Mouse (Mus musculus): ENCODE results near the gene Aif1l. TPM values are rescaled to one million over a fixed set of nuclear protein-coding genes. Genes with fewer than 3 reads are reported as not detected.
A peak's percentile ranks its signal among the peaks of the same experiment; 100 is the strongest.

The Aif1l gene
- polyA plus RNA-seq, 1 experiment, result 0.47 TPM

GRCm38 (mm10) chr2:31960986-31961385, 11.0 kb downstream of the Aif1l start:
- WGBS, result 95% methylated on average over 8 of the region's 8 CpGs
- H3K36me3 ChIP-seq (ENCODE audit: control insufficient read depth, insufficient read depth, low read length), result no peaks in the 10 kb centered on the region
- no peaks in the 10 kb centered on the region for H3K27me3 ChIP-seq (ENCODE audit: control insufficient read depth, insufficient read depth, low read length)
- TF ChIP-seq POLR2A (IDR thresholded peaks at IDR 0.05; ENCODE audit: low read depth, low read length) (no peak), CTCF (IDR thresholded peaks at IDR 0.05; ENCODE audit: extremely low read depth, insufficient read length, insufficient replicate concordance, low read depth, low read length) (no peak)
- no peak overlapping the region for H3K4me3 ChIP-seq (ENCODE audit: low read depth, low read length)
- no peak overlapping the region for H3K27ac ChIP-seq (ENCODE audit: insufficient read depth, low read depth, low read length)
- H3K4me1 ChIP-seq (ENCODE audit: control insufficient read depth, insufficient read depth, insufficient read length, low read length), result no peaks in the 10 kb centered on the region

- no peak overlapping the region for H3K4me3 ChIP-seq (ENCODE audit: low read depth, low read length)
These were observed 11.9 kb downstream of the Aif1l start for GRCm38 (mm10) chr2:31961791-31962222.

GRCm38 (mm10) chr2:31962501-31963224, 12.7 kb downstream of the Aif1l start:
- H3K27me3 ChIP-seq (ENCODE audit: control insufficient read depth, insufficient read depth, low read length), result no peaks in the 10 kb centered on the region
- no peak overlapping the region for H3K4me3 ChIP-seq (ENCODE audit: low read depth, low read length)
- H3K36me3 ChIP-seq (ENCODE audit: control insufficient read depth, insufficient read depth, low read length), result no peaks in the 10 kb centered on the region
- 52% methylated on average over 8 of the region's 8 CpGs for WGBS
- no peak for TF ChIP-seq POLR2A (IDR thresholded peaks at IDR 0.05; ENCODE audit: low read depth, low read length)
- TF ChIP-seq CTCF (IDR thresholded peaks at IDR 0.05; ENCODE audit: extremely low read depth, insufficient read length, insufficient replicate concordance, low read depth, low read length), result no peak
- no peak overlapping the region for H3K27ac ChIP-seq (ENCODE audit: insufficient read depth, low read depth, low read length)
- no peaks in the 10 kb centered on the region for H3K4me1 ChIP-seq (ENCODE audit: control insufficient read depth, insufficient read depth, insufficient read length, low read length)

More at GRCm38 (mm10) chr2:31961791-31962222, 11.9 kb downstream of the Aif1l start:
- WGBS, result 63% methylated on average over 4 of the region's 4 CpGs
- H3K27ac ChIP-seq (ENCODE audit: insufficient read depth, low read depth, low read length), result no peak overlapping the region
- TF ChIP-seq POLR2A (IDR thresholded peaks at IDR 0.05; ENCODE audit: low read depth, low read length) (no peak), CTCF (IDR thresholded peaks at IDR 0.05; ENCODE audit: extremely low read depth, insufficient read length, insufficient replicate concordance, low read depth, low read length) (no peak)
- no peaks in the 10 kb centered on the region for H3K27me3 ChIP-seq (ENCODE audit: control insufficient read depth, insufficient read depth, low read length)
- no peaks in the 10 kb centered on the region for H3K36me3 ChIP-seq (ENCODE audit: control insufficient read depth, insufficient read depth, low read length)
- no peaks in the 10 kb centered on the region for H3K4me1 ChIP-seq (ENCODE audit: control insufficient read depth, insufficient read depth, insufficient read length, low read length)

- no peaks in the 10 kb centered on the region for H3K36me3 ChIP-seq (ENCODE audit: control insufficient read depth, insufficient read depth, low read length)
- H3K4me1 ChIP-seq (ENCODE audit: control insufficient read depth, insufficient read depth, insufficient read length, low read length), result no peaks in the 10 kb centered on the region
- H3K4me3 ChIP-seq (ENCODE audit: low read depth, low read length), result no peak overlapping the region
- TF ChIP-seq CTCF (IDR thresholded peaks at IDR 0.05; ENCODE audit: extremely low read depth, insufficient read length, insufficient replicate concordance, low read depth, low read length) (no peak), POLR2A (IDR thresholded peaks at IDR 0.05; ENCODE audit: low read depth, low read length) (no peak)
- WGBS, result 78% methylated on average over 7 of the region's 7 CpGs
- H3K27ac ChIP-seq (ENCODE audit: insufficient read depth, low read depth, low read length), result no peak overlapping the region
- H3K27me3 ChIP-seq (ENCODE audit: control insufficient read depth, insufficient read depth, low read length), result no peaks in the 10 kb centered on the region
These were observed 13.6 kb downstream of the Aif1l start for GRCm38 (mm10) chr2:31963491-31963890.

DNA sequence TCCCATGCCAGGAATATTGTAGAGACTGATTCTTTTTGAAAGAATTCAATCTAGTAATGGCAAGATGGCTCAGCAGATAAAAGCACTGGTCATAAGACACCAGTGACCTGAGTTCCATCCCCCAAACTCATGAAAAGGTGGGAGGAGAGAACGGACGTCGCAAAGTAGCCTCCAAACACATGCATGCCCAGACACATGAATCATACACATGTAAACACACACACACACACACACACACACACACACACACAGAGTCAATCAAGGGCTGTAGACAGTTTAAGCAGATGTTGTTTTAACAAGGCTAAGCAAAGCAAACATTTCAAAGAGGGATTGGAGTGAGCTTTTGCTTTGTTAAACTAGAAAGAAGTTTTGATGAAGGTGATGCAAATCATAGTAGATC, 14.3 kb downstream of the Aif1l start:
- Histone ChIP-seq H3K36me3 (ENCODE audit: control insufficient read depth, insufficient read depth, low read length) (no peaks in the 10 kb centered on the region), H3K4me3 (ENCODE audit: low read depth, low read length) (no peak overlapping the region), H3K27me3 (ENCODE audit: control insufficient read depth, insufficient read depth, low read length) (no peaks in the 10 kb centered on the region), H3K4me1 (ENCODE audit: control insufficient read depth, insufficient read depth, insufficient read length, low read length) (no peaks in the 10 kb centered on the region), H3K27ac (ENCODE audit: insufficient read depth, low read depth, low read length) (no peak overlapping the region)
- 84% methylated on average over 3 of the region's 3 CpGs for WGBS
- no peak for TF ChIP-seq POLR2A (IDR thresholded peaks at IDR 0.05; ENCODE audit: low read depth, low read length)
- no peak for TF ChIP-seq CTCF (IDR thresholded peaks at IDR 0.05; ENCODE audit: extremely low read depth, insufficient read length, insufficient replicate concordance, low read depth, low read length)

DNA sequence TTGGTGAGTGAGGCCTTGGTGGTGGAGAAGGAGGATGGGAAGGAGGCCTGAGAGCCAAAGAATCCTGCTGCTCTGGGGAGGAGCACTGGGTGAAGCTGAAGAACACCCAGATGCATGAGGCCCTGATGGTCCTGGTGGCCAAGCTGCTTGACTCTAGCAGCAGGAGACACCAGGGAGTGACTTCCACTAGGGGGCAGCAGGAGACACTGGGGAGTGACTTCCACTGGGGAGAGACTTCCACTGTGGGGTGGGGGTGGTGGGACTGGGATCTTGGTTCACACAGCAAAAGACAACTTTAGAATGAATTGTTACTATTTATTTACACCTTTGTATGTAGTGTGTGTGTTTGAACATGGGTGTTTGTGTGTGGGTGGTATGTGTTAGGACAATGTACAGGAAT, 15.2 kb downstream of the Aif1l start:
- TF ChIP-seq CTCF (IDR thresholded peaks at IDR 0.05; ENCODE audit: extremely low read depth, insufficient read length, insufficient replicate concordance, low read depth, low read length) (peak; percentile 63; the same call in 1 of the 2 replicates), POLR2A (IDR thresholded peaks at IDR 0.05; ENCODE audit: low read depth, low read length) (no peak)
- no peak overlapping the region for H3K27ac ChIP-seq (ENCODE audit: insufficient read depth, low read depth, low read length)
- H3K36me3 ChIP-seq (ENCODE audit: control insufficient read depth, insufficient read depth, low read length), result no peaks in the 10 kb centered on the region
- H3K4me1 ChIP-seq (ENCODE audit: control insufficient read depth, insufficient read depth, insufficient read length, low read length), result no peaks in the 10 kb centered on the region
- H3K4me3 ChIP-seq (ENCODE audit: low read depth, low read length), result no peak overlapping the region
- H3K27me3 ChIP-seq (ENCODE audit: control insufficient read depth, insufficient read depth, low read length), result no peaks in the 10 kb centered on the region

- TF ChIP-seq CTCF (IDR thresholded peaks at IDR 0.05; ENCODE audit: extremely low read depth, insufficient read length, insufficient replicate concordance, low read depth, low read length) (no peak), POLR2A (IDR thresholded peaks at IDR 0.05; ENCODE audit: low read depth, low read length) (no peak)
- no peak overlapping the region for H3K27ac ChIP-seq (ENCODE audit: insufficient read depth, low read depth, low read length)
- WGBS, result 81% methylated on average over 8 of the region's 8 CpGs
- H3K4me1 ChIP-seq (ENCODE audit: control insufficient read depth, insufficient read depth, insufficient read length, low read length), result no peaks in the 10 kb centered on the region
- H3K36me3 ChIP-seq (ENCODE audit: control insufficient read depth, insufficient read depth, low read length), result no peaks in the 10 kb centered on the region
- no peaks in the 10 kb centered on the region for H3K27me3 ChIP-seq (ENCODE audit: control insufficient read depth, insufficient read depth, low read length)
- no peak overlapping the region for H3K4me3 ChIP-seq (ENCODE audit: low read depth, low read length)
These were observed 16.9 kb downstream of the Aif1l start for GRCm38 (mm10) chr2:31966801-31967200.

All from small intestine, adult 2 months (tissue).